Mouse (Mus musculus): Measurements from ENCODE around the gene Zc3h12a. TPM values are rescaled to one million over a fixed set of nuclear protein-coding genes. Genes with fewer than 3 reads are reported as not detected.

The Zc3h12a gene
- total and polyA plus RNA-seq, 2 experiments from 2014 or later: 0.57 to 0.59 TPM

DNA sequence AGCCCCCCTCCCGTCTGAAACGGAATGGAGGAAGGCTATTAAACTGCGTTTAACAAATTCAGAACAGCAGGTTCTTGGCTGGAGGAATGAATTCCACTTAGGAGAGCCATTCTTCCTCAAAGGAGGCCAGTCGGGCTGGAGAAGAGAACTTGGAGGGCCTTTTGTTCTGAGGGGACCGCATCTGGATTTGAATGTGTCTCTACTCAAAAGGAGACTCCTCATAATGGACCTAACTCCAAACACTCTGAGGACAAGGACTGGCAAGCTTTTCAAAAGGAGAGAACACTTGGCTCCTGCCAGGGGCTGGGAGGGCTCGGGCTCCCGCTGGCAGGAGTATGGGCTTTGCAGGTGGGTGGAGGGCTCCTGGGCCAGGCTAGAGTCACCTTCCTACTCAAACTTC lies 17.0 kb upstream of the Zc3h12a start:
- Histone ChIP-seq H3K4me2 (ENCODE audit: low read depth, low read length) (no peak overlapping the region), H3K9me3 (replicated peaks; ENCODE audit: control insufficient read depth, low read length) (no peaks in the 10 kb centered on the region), H3K36me3 (replicated peaks; ENCODE audit: control insufficient read depth, insufficient read depth, low read length) (no peaks in the 10 kb centered on the region), H3K9ac (replicated peaks; ENCODE audit: low read depth, low read length) (no peak overlapping the region), H3K4me1 (ENCODE audit: control insufficient read depth, insufficient read depth) (no peaks in the 10 kb centered on the region), H3K27me3 (ENCODE audit: control insufficient read depth, insufficient read depth, low read length) (peaks cover 16% of the 10 kb centered on the region; the same call in 1 of the 2 replicates), H3K27ac (ENCODE audit: low read depth) (no peak overlapping the region), H3K4me3 (ENCODE audit: low read depth, low read length) (no peak overlapping the region)
- no peak for ATAC-seq (ENCODE audit: insufficient read depth, low read depth)
- TF ChIP-seq EP300 (IDR thresholded peaks at IDR 0.05; ENCODE audit: low read depth) (no peak), CTCF (IDR thresholded peaks at IDR 0.05; ENCODE audit: low read depth) (no peak)
- WGBS: 42% methylated on average over 7 of the region's 7 CpGs
- DNase-seq (ENCODE audit: low spot score): no peak

GRCm38 (mm10) chr4:125144211-125144610 lies 16.6 kb upstream of the Zc3h12a start:
- Histone ChIP-seq H3K9me3 (replicated peaks; ENCODE audit: control insufficient read depth, low read length) (no peaks in the 10 kb centered on the region), H3K9ac (replicated peaks; ENCODE audit: low read depth, low read length) (no peak overlapping the region), H3K27ac (ENCODE audit: low read depth) (no peak overlapping the region), H3K4me2 (ENCODE audit: low read depth, low read length) (no peak overlapping the region), H3K36me3 (replicated peaks; ENCODE audit: control insufficient read depth, insufficient read depth, low read length) (no peaks in the 10 kb centered on the region), H3K27me3 (ENCODE audit: control insufficient read depth, insufficient read depth, low read length) (peaks cover 16% of the 10 kb centered on the region; the same call in 1 of the 2 replicates), H3K4me1 (ENCODE audit: control insufficient read depth, insufficient read depth) (no peaks in the 10 kb centered on the region), H3K4me3 (ENCODE audit: low read depth, low read length) (no peak overlapping the region)
- ATAC-seq (ENCODE audit: insufficient read depth, low read depth) (no peak), DNase-seq (ENCODE audit: low spot score) (no peak)
- TF ChIP-seq EP300 (IDR thresholded peaks at IDR 0.05; ENCODE audit: low read depth): no peak
- no peak for TF ChIP-seq CTCF (IDR thresholded peaks at IDR 0.05; ENCODE audit: low read depth)
- 56% methylated on average over 5 of the region's 5 CpGs for WGBS

GRCm38 (mm10) chr4:125138321-125138720 lies 10.7 kb upstream of the Zc3h12a start:
- no peaks in the 10 kb centered on the region for H3K4me1 ChIP-seq (ENCODE audit: control insufficient read depth, insufficient read depth)
- no peak for DNase-seq (ENCODE audit: low spot score)
- H3K27ac ChIP-seq (ENCODE audit: low read depth): no peak overlapping the region
- WGBS: 58% methylated on average over 7 of the region's 7 CpGs
- H3K27me3 ChIP-seq (ENCODE audit: control insufficient read depth, insufficient read depth, low read length): no peaks in the 10 kb centered on the region
- H3K4me3 ChIP-seq (ENCODE audit: low read depth, low read length): no peak overlapping the region
- H3K9ac ChIP-seq (replicated peaks; ENCODE audit: low read depth, low read length): no peak overlapping the region
- no peaks in the 10 kb centered on the region for H3K9me3 ChIP-seq (replicated peaks; ENCODE audit: control insufficient read depth, low read length)
- no peak for ATAC-seq (ENCODE audit: insufficient read depth, low read depth)
- no peaks in the 10 kb centered on the region for H3K36me3 ChIP-seq (replicated peaks; ENCODE audit: control insufficient read depth, insufficient read depth, low read length)
- no peak for TF ChIP-seq EP300 (IDR thresholded peaks at IDR 0.05; ENCODE audit: low read depth)
- no peak for TF ChIP-seq CTCF (IDR thresholded peaks at IDR 0.05; ENCODE audit: low read depth)
- no peak overlapping the region for H3K4me2 ChIP-seq (ENCODE audit: low read depth, low read length)

- no peak overlapping the region for H3K9ac ChIP-seq (replicated peaks; ENCODE audit: low read depth, low read length)
- no peaks in the 10 kb centered on the region for H3K27me3 ChIP-seq (ENCODE audit: control insufficient read depth, insufficient read depth, low read length)
- H3K4me1 ChIP-seq (ENCODE audit: control insufficient read depth, insufficient read depth): no peaks in the 10 kb centered on the region
- H3K27ac ChIP-seq (ENCODE audit: low read depth): no peak overlapping the region
- no peak for DNase-seq (ENCODE audit: low spot score)
- no peak overlapping the region for H3K4me3 ChIP-seq (ENCODE audit: low read depth, low read length)
- 72% methylated on average over 12 of the region's 12 CpGs for WGBS
- H3K36me3 ChIP-seq (replicated peaks; ENCODE audit: control insufficient read depth, insufficient read depth, low read length): no peaks in the 10 kb centered on the region
- TF ChIP-seq CTCF (IDR thresholded peaks at IDR 0.05; ENCODE audit: low read depth): no peak
- TF ChIP-seq EP300 (IDR thresholded peaks at IDR 0.05; ENCODE audit: low read depth): no peak
- no peak overlapping the region for H3K4me2 ChIP-seq (ENCODE audit: low read depth, low read length)
- H3K9me3 ChIP-seq (replicated peaks; ENCODE audit: control insufficient read depth, low read length): no peaks in the 10 kb centered on the region
- no peak for ATAC-seq (ENCODE audit: insufficient read depth, low read depth)
These were observed 8.8 kb upstream of the Zc3h12a start for GRCm38 (mm10) chr4:125136303-125136888.

GRCm38 (mm10) chr4:125135076-125135855 lies 7.6 kb upstream of the Zc3h12a start:
- TF ChIP-seq EP300 (IDR thresholded peaks at IDR 0.05; ENCODE audit: low read depth) (no peak), CTCF (IDR thresholded peaks at IDR 0.05; ENCODE audit: low read depth) (no peak)
- Histone ChIP-seq H3K4me3 (ENCODE audit: low read depth, low read length) (no peak overlapping the region), H3K27me3 (ENCODE audit: control insufficient read depth, insufficient read depth, low read length) (no peaks in the 10 kb centered on the region), H3K27ac (ENCODE audit: low read depth) (no peak overlapping the region), H3K4me1 (ENCODE audit: control insufficient read depth, insufficient read depth) (no peaks in the 10 kb centered on the region), H3K4me2 (ENCODE audit: low read depth, low read length) (no peak overlapping the region), H3K9me3 (replicated peaks; ENCODE audit: control insufficient read depth, low read length) (no peaks in the 10 kb centered on the region), H3K36me3 (replicated peaks; ENCODE audit: control insufficient read depth, insufficient read depth, low read length) (no peaks in the 10 kb centered on the region), H3K9ac (replicated peaks; ENCODE audit: low read depth, low read length) (no peak overlapping the region)
- ATAC-seq (ENCODE audit: insufficient read depth, low read depth) (no peak), DNase-seq (ENCODE audit: low spot score) (no peak)
- 64% methylated on average over 10 of the region's 10 CpGs for WGBS

All from heart, postnatal 0 days (tissue).